Mouse (Mus musculus) ES-Bruce4 (cell line): ENCODE measurements around the gene Slc6a12.

Source experiments
- CTCF ChIP-seq: IDR thresholded peaks from one replicate; pipeline ENCODE4 v1.8.1; 2011; ENCODE audit warnings: low read depth, low read length
- EP300 ChIP-seq: IDR thresholded peaks from 2 replicates; pipeline ENCODE4 v1.6.1; 2011; ENCODE audit warnings: low read depth, low read length; ENCODE audit not compliant: insufficient read depth
- POLR2A ChIP-seq: IDR thresholded peaks from one replicate; pipeline ENCODE4 v1.8.1; 2011; ENCODE audit warnings: low read length; ENCODE audit not compliant: insufficient read depth

DNA sequence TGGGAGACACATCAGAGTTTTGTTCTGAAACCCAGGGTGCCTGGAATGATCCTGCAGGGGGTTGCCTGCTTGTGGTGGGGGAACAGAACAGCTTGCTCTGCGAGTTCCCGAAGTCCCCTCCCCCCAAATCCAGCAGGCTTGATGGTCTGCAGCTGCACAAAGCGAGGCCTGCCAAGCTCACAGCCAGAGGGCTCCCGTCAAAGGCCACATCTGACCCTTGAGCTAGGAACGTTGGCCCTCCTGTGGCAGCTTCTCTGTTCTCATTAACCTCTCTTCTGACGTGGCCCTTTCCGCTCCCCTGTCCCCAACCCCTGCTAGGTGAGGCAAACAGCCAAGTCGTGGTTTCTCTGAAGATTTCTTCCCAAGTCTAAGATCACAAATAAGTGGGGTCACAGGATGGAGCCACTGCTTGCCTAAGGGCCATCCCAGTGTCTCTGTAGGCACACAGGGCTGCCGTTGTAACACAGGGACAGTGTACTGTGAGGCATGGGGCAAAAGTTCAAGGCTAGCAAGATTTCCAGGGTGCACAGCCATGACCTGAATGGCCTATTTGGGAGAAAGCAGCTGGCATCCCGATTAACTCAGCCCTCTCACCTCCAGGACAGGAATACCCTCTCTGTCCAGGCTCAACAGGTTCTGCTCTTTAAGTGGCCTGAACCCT is 12.9 kb upstream of the Slc6a12 start:
- no peak for TF ChIP-seq POLR2A
- no peak for TF ChIP-seq EP300
- no peak for TF ChIP-seq CTCF
